Mouse (Mus musculus): ENCODE measurements at regions not wholly inside any gene's neighbourhood (a gene's known extent, or its start where the extent isn't known, plus 50 kb on each side); places are given as distances from the start of the nearest gene placed in this dataset.

GRCm38 (mm10) chr2:30681642-30682041, 86.8 kb downstream of the Cstad start:
- in situ Hi-C loops (cut with MboI; ENCODE audit: low pct_ligation_motif_present, low pct_unique_long_range_greater_than_20kb, low sequenced_read_pairs) = no loop called here
- H3K4me2 ChIP-seq (ENCODE audit: insufficient read depth, low read depth, poor library complexity, severe bottlenecking) = no peak overlapping the region
- peaks cover 13% of the 10 kb centered on the region for H3K27me3 ChIP-seq (replicated peaks)
- H3K9me3 ChIP-seq (replicated peaks; ENCODE audit: low read length) = peaks cover 11% of the 10 kb centered on the region
- H3K9ac ChIP-seq (ENCODE audit: insufficient read depth, low read depth) = no peak overlapping the region
- H3K36me3 ChIP-seq (replicated peaks in 1 of 2; ENCODE audit: control insufficient read depth in 1 of 2, insufficient read depth in 1 of 2, low read length in 1 of 2) = no peaks in the 10 kb centered on the region
- dilution Hi-C loops (cut with MboI; ENCODE audit: extremely low pct_ligation_motif_present, extremely low pct_unique_long_range_greater_than_20kb, low sequenced_read_pairs) = no loop called here
- no peak for DNase-seq (ENCODE audit: extremely low read depth)
- TF ChIP-seq MAFK (IDR thresholded peaks at IDR 0.05; ENCODE audit: insufficient replicate concordance, low read length) (no peak), HCFC1 (IDR thresholded peaks at IDR 0.05; ENCODE audit: low read depth, low read length) (no peak), ETS1 (conservative IDR thresholded peaks at IDR 0.05; ENCODE audit: low read depth, low read length) (no peak), GABPA (IDR thresholded peaks at IDR 0.05; ENCODE audit: insufficient replicate concordance, low read depth, low read length) (no peak), MAZ (IDR thresholded peaks at IDR 0.05; ENCODE audit: low read depth, low read length) (no peak), SIN3A (IDR thresholded peaks at IDR 0.05; ENCODE audit: low read length) (no peak), TBP (conservative IDR thresholded peaks at IDR 0.05; ENCODE audit: low read depth, low read length) (no peak), E2F4 (IDR thresholded peaks at IDR 0.05; ENCODE audit: insufficient replicate concordance, low read depth, low read length) (no peak), MEF2A (IDR thresholded peaks at IDR 0.05; ENCODE audit: borderline replicate concordance, low read depth, low read length) (no peak), ZNF384 (IDR thresholded peaks at IDR 0.05; ENCODE audit: low read depth, low read length) (no peak), NELFE (IDR thresholded peaks at IDR 0.05; ENCODE audit: low read depth, low read length) (no peak)
- H3K27ac ChIP-seq (ENCODE audit: insufficient read depth, low read depth) = no peak overlapping the region
- H3K79me2 ChIP-seq (replicated peaks; ENCODE audit: control insufficient read depth, extremely low read depth, insufficient read depth, poor library complexity, severe bottlenecking) = no peaks in the 10 kb centered on the region
- H3K4me1 ChIP-seq (ENCODE audit: control insufficient read depth in 1 of 2, insufficient read depth in 2 of 2) = peaks cover 5 to 15% of the 10 kb centered on the region in 2 experiments
- H3K4me3 ChIP-seq (replicated peaks in 1 of 3; ENCODE audit: low read depth in 2 of 3, low read length in 2 of 3, poor library complexity in 1 of 3) = no peak overlapping the region

- dilution Hi-C loops (cut with MboI; ENCODE audit: extremely low pct_ligation_motif_present, extremely low pct_unique_long_range_greater_than_20kb, low sequenced_read_pairs) = no loop called here
- Histone ChIP-seq H3K27ac (ENCODE audit: insufficient read depth, low read depth) (no peak overlapping the region), H3K36me3 (replicated peaks in 1 of 2; ENCODE audit: control insufficient read depth in 1 of 2, insufficient read depth in 1 of 2, low read length in 1 of 2) (no peaks in the 10 kb centered on the region)
Observed at GRCm38 (mm10) chr2:30679041-30679440, 84.2 kb downstream of the Cstad start.

More at GRCm38 (mm10) chr2:30679041-30679440, 84.2 kb downstream of the Cstad start:
- DNase-seq (ENCODE audit: extremely low read depth) = no peak
- in situ Hi-C loops (cut with MboI; ENCODE audit: low pct_ligation_motif_present, low pct_unique_long_range_greater_than_20kb, low sequenced_read_pairs) = no loop called here
- no peak overlapping the region for H3K4me2 ChIP-seq (ENCODE audit: insufficient read depth, low read depth, poor library complexity, severe bottlenecking)
- no peaks in the 10 kb centered on the region for H3K79me2 ChIP-seq (replicated peaks; ENCODE audit: control insufficient read depth, extremely low read depth, insufficient read depth, poor library complexity, severe bottlenecking)
- peaks cover 16% of the 10 kb centered on the region for H3K9me3 ChIP-seq (replicated peaks; ENCODE audit: low read length)
- peaks cover 28% of the 10 kb centered on the region for H3K27me3 ChIP-seq (replicated peaks)
- peaks cover 7 to 16% of the 10 kb centered on the region in 2 experiments for H3K4me1 ChIP-seq (ENCODE audit: control insufficient read depth in 1 of 2, insufficient read depth in 2 of 2)
- TF ChIP-seq GABPA (IDR thresholded peaks at IDR 0.05; ENCODE audit: insufficient replicate concordance, low read depth, low read length) (no peak), PAX5 (IDR thresholded peaks at IDR 0.05; ENCODE audit: low read length) (no peak), JUN (IDR thresholded peaks at IDR 0.05; ENCODE audit: insufficient read depth, low read depth, low read length) (no peak), NELFE (IDR thresholded peaks at IDR 0.05; ENCODE audit: low read depth, low read length) (no peak), TBP (conservative IDR thresholded peaks at IDR 0.05; ENCODE audit: low read depth, low read length) (no peak), MXI1 (IDR thresholded peaks at IDR 0.05; ENCODE audit: low read depth, low read length) (no peak), SIN3A (IDR thresholded peaks at IDR 0.05; ENCODE audit: low read length) (no peak), MYC (IDR thresholded peaks at IDR 0.05; ENCODE audit: low read depth, low read length) (no peak), CTCF (conservative IDR thresholded peaks at IDR 0.05 in 1 of 2, IDR thresholded peaks at IDR 0.05 in 1 of 2; ENCODE audit: low read depth in 2 of 2, low read length in 2 of 2) (no peak), CHD1 (IDR thresholded peaks at IDR 0.05; ENCODE audit: low read depth, low read length) (no peak), POLR2A (IDR thresholded peaks at IDR 0.05; ENCODE audit: low read depth, low read length) (no peak), IRF4 (IDR thresholded peaks at IDR 0.05; ENCODE audit: low read depth, low read length) (no peak), ZKSCAN1 (IDR thresholded peaks at IDR 0.05; ENCODE audit: borderline replicate concordance, low read depth, low read length) (no peak), EP300 (IDR thresholded peaks at IDR 0.05; ENCODE audit: low read length) (no peak), MAZ (IDR thresholded peaks at IDR 0.05; ENCODE audit: low read depth, low read length) (no peak), UBTF (IDR thresholded peaks at IDR 0.05; ENCODE audit: low read depth, low read length) (no peak), BHLHE40 (IDR thresholded peaks at IDR 0.05; ENCODE audit: low read depth, low read length) (no peak), USF2 (conservative IDR thresholded peaks at IDR 0.05; ENCODE audit: low read depth, low read length) (no peak), SMC3 (IDR thresholded peaks at IDR 0.05; ENCODE audit: low read depth, low read length) (no peak)
- H3K9ac ChIP-seq (ENCODE audit: insufficient read depth, low read depth) = no peak overlapping the region
- H3K4me3 ChIP-seq (replicated peaks in 1 of 3; ENCODE audit: low read depth in 2 of 3, low read length in 2 of 3, poor library complexity in 1 of 3) = no peak overlapping the region

Data from CH12.LX (cell line).